Mouse (Mus musculus): ENCODE measurements around the gene Atp6v1e2. TPM values are rescaled to one million over a fixed set of nuclear protein-coding genes. Genes with fewer than 3 reads are reported as not detected.

The Atp6v1e2 gene
- not detected for total RNA-seq (2018; cell fraction: chromatin; rRNA removed)
- total RNA-seq (2018; cell fraction: cytosol; rRNA removed), result not detected
- total RNA-seq (2018; cell fraction: nucleus; rRNA removed), result not detected
- polyA plus RNA-seq (2018), result not detected in 3 replicates

DNA sequence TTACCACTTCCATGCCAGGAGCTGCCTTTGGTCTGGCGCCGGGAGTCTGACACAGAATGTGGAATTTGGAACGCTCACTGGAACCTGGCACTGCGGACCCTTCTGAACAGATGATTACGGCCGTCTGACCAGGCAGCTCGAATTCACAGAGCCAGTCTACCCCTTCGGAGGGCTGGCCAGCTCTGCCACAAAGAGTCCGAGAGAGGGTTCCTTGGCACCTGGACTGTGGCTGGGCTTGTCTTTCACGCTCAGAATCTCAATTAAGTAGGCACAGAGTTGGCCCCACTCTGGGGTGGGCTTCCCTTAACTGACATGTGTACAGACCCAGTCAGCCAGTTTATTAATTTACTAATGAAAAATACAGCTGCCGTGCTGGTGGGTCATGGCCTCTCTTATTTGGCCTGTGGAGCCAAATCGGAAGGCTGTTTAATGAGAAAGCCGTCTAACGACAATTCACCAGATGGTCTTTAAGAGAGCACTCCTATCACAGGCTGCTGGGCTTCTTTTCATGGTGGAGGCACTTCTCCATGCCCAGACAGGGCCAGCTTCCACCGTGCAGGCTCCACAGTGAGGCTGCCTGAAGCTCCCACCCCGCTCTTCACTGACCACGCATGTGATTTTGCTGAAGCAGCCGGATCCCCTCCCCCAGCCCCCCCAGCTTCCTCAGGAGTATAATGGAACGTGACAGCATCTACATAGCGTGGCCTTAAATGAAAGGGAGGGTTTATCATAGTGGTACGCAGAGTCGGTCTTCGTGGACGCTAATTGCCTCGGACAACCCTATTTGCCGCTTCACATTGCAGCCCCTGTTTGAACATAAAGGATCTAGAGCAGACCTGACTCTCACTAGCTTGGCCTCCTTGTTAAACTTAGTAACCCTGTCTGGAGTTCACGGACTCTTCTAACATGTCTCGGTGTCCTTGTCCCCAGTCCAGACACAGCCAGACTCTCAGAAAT is at the start of gene Atp6v1e2:
TSS of gene Atp6v1e2 (minus strand) at position 58 of the 957 bp plus-strand sequence.
- no peak within 1 kb of the TSS for H3K4me3 ChIP-seq (ENCODE audit: inconsistent target)
- no peaks in the 10 kb centered on the region for H3K36me3 ChIP-seq (ENCODE audit: inconsistent target)
- H3K79me2 ChIP-seq (ENCODE audit: inconsistent target), result no peaks in the 10 kb centered on the region
- H3K27ac ChIP-seq, result no peak within 1 kb of the TSS
- 94% methylated on average over 26 of the region's 28 CpGs for WGBS (ENCODE audit: missing documents)

DNA sequence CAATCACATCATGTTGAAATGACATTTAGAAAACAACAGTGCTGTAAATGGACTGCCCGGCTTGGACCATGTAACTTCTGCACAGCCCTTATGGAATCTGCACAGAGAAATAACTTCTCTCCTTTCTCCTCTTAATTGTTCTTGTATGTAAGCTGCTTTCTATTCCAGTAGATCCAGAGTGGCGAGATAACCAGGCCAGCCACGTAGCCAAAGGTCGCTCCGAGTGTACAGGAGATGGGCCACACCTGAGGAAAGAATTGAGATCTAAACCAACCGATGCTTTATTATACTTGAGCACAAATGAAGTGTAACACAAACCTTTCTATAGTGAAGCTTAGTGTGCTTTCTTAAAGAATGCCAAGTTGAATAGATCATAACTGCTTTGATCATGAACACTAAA is 49.6 kb upstream of the Atp6v1e2 start:
- Histone ChIP-seq H3K4me3 (ENCODE audit: inconsistent target) (no peak overlapping the region), H3K36me3 (ENCODE audit: inconsistent target) (peaks cover 53% of the 10 kb centered on the region), H3K27ac (no peak overlapping the region), H3K79me2 (ENCODE audit: inconsistent target) (peaks cover 15% of the 10 kb centered on the region; the same call in 1 of the 2 replicates)
- WGBS (ENCODE audit: missing documents), result 89% methylated on average over 6 of the region's 6 CpGs

DNA sequence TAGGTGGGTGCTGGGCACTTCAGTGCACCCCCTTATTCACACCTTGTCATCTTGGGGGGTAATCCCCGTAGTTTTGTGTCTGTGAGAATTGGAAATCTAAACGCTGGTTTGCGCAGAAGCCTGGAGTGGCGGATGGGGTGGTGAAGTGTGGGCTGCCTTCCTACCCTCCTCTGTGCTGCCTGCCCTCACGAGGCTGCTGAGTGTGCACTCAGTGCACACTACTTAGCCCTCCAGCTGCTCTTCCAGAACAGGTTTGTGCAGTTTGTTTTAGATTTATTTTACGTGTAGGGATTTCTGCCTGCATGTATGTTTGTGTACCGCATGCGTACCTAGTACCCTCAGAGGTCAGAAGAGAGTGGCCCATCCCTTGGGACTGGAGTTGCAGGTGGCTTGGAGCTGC is 43.6 kb upstream of the Atp6v1e2 start:
- peaks cover 17% of the 10 kb centered on the region for H3K36me3 ChIP-seq (ENCODE audit: inconsistent target)

DNA sequence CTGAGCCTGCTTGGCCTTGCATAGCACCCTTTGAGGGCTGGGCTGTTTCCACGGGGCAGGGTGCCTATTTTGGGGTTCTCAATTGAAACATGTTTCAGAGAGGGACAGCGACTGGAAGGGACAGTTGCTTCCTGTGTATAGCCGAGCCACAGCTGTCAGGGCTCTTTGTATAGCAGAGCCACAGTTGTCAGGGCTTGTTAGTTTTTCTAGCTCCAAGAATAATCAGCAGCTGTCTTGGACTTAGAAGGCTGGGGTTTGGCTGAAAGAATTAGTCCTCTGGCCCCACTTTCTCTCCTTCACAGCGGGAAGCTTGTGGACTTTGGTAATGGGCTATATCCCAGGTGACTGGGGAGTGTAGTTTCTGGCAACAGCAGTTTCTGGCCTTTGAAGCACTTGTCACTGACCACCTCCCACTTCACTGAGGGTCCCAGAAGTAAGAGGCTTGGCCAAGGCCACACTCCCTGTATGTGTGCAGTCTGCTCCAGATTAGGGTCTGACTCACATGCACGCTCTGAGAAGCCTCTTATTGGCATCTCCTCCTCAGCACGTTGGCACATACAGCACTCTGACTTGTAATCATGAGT is 41.0 kb upstream of the Atp6v1e2 start:
- H3K79me2 ChIP-seq (ENCODE audit: inconsistent target), result peaks cover 94% of the 10 kb centered on the region; the same call in 1 of the 2 replicates
- H3K36me3 ChIP-seq (ENCODE audit: inconsistent target), result peaks cover under 1% of the 10 kb centered on the region; the same call in 1 of the 2 replicates
- no peak overlapping the region for H3K4me3 ChIP-seq (ENCODE audit: inconsistent target)
- H3K27ac ChIP-seq, result no peak overlapping the region
- WGBS (ENCODE audit: missing documents), result 67% methylated on average over 6 of the region's 6 CpGs

More for the DNA sequence above, 43.6 kb upstream of the Atp6v1e2 start:
- Histone ChIP-seq H3K4me3 (ENCODE audit: inconsistent target) (no peak overlapping the region), H3K79me2 (ENCODE audit: inconsistent target) (peaks cover 72% of the 10 kb centered on the region; the same call in 1 of the 2 replicates), H3K27ac (no peak overlapping the region)
- WGBS (ENCODE audit: missing documents), result 97% methylated on average over 8 of the region's 8 CpGs

DNA sequence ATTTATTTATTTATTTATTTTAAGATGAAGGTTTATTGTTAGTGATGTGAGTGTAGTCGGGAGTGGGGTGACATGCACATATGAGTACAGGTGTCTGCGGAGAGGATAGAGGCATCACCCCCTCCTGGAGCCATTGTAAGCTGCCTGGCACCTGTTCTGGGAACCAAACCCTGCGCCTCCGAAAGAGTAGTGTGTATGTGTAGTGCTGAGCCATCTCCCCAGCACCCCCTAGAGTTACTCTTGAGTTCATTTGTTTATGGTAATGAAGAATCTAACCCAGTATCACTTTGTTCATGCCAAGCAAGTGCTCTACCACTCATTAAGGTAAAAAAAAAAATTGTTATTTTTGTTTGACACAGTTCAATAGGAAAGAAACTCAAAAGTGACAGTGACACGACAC is 40.5 kb upstream of the Atp6v1e2 start:
- peaks cover 93% of the 10 kb centered on the region; the same call in 1 of the 2 replicates for H3K79me2 ChIP-seq (ENCODE audit: inconsistent target)
- H3K36me3 ChIP-seq (ENCODE audit: inconsistent target), result peaks cover 4% of the 10 kb centered on the region; the same call in 1 of the 2 replicates
- H3K27ac ChIP-seq, result no peak overlapping the region
- WGBS (ENCODE audit: missing documents), result 88% methylated on average over 4 of the region's 5 CpGs
- no peak overlapping the region for H3K4me3 ChIP-seq (ENCODE audit: inconsistent target)

DNA sequence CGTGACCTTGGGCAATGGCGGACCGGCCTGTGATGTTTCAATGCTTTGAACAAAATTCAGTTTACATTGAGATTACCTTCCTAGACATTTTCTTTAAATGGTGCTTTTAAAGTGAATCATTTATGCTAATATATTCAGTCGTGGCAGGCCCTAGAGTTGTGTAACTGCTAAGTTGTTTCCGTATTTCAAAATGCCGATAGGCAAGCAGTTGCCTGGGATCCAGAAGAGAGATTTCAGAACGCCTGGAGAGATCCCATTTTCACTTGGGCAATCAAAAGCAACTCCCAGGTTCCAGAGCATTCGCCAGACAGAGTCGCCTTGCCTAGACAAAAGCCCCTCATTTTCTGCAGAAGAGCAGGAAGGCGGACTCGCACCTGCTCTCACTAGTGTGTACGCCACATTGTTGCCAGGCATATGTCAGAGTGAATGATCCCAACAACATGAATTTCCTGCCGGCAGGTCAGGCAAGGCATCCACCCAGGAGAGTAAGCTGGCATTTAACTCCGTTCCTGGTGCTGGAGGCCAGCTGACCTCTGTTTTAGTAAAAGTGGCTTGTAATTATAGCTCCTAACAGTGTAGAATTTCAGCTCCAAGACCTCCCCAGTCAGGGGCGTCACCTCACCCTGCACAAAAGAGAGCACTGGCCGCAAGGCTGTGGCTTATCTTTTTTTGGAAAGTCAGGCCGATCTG is 38.9 kb upstream of the Atp6v1e2 start:
- H3K36me3 ChIP-seq (ENCODE audit: inconsistent target), result peaks cover 17% of the 10 kb centered on the region; the same call in 1 of the 2 replicates
- no peak overlapping the region for H3K27ac ChIP-seq
- WGBS (ENCODE audit: missing documents), result 78% methylated on average over 17 of the region's 17 CpGs
- peaks cover 95% of the 10 kb centered on the region; the same call in 1 of the 2 replicates for H3K79me2 ChIP-seq (ENCODE audit: inconsistent target)
- H3K4me3 ChIP-seq (ENCODE audit: inconsistent target), result no peak overlapping the region

DNA sequence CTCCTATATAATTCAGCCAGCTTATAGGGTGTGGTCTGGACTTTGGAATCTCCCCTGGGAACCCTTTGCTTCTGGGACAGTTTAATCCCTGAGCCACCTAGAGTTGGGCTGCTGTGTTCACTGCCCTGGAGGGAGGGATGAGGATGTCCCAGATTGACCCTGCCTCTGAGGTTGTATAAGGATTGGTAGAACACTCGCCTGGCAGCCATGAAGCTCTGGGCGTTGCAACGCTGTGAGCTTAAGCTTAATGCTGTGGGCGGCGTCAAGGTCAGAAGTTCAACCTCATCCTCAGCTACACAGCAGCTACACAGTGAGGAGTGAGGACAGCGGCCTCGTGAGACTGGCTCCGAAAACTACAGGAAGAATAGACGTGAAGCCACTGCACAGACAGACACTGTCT is 34.8 kb upstream of the Atp6v1e2 start:
- Histone ChIP-seq H3K27ac (no peak overlapping the region), H3K36me3 (ENCODE audit: inconsistent target) (peaks cover 34% of the 10 kb centered on the region; the same call in 1 of the 2 replicates), H3K4me3 (ENCODE audit: inconsistent target) (no peak overlapping the region), H3K79me2 (ENCODE audit: inconsistent target) (peaks cover 74% of the 10 kb centered on the region; the same call in 1 of the 2 replicates)
- whole genome bisulfite sequencing (ENCODE audit: missing documents), result 90% methylated on average over 9 of the region's 9 CpGs

DNA sequence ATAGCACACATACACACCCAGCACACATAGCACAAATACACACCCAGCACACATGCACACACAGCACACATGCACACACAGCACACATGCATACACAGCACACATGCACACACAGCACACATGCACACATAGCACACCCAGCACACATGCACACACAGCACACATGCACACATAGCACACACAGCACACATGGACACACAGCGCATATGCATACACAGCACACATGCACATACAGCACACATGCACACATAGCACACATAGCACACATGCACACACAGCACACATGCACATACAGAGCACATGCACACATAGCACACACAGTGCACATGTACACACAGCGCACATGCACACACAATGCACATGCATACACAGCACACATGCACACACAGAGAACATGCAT is 34.0 kb upstream of the Atp6v1e2 start:
- H3K36me3 ChIP-seq (ENCODE audit: inconsistent target), result peaks cover 34% of the 10 kb centered on the region; the same call in 1 of the 2 replicates
- no peak overlapping the region for H3K27ac ChIP-seq
- no peak overlapping the region for H3K4me3 ChIP-seq (ENCODE audit: inconsistent target)
- WGBS (ENCODE audit: missing documents), result 95% methylated on average over 2 of the region's 2 CpGs
- peaks cover 68% of the 10 kb centered on the region; the same call in 1 of the 2 replicates for H3K79me2 ChIP-seq (ENCODE audit: inconsistent target)

DNA sequence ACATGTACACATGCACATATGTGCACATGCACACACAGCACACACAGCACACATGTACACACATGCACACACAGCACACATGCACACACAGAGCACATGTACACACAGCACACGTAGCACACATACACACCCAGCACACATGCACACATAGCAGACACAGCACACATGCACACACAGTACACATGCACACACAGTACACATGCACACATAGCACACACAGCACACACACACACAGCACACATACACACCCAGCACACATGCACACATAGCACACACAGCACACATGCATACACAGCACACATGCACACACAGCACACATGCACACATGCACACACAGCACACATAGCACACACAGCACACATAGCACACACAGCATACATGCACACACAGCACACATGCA is 33.5 kb upstream of the Atp6v1e2 start:
- H3K36me3 ChIP-seq (ENCODE audit: inconsistent target), result peaks cover 34% of the 10 kb centered on the region; the same call in 1 of the 2 replicates
- 82% methylated on average over 1 of the region's 1 CpGs for WGBS (ENCODE audit: missing documents)
- H3K4me3 ChIP-seq (ENCODE audit: inconsistent target), result no peak overlapping the region

DNA sequence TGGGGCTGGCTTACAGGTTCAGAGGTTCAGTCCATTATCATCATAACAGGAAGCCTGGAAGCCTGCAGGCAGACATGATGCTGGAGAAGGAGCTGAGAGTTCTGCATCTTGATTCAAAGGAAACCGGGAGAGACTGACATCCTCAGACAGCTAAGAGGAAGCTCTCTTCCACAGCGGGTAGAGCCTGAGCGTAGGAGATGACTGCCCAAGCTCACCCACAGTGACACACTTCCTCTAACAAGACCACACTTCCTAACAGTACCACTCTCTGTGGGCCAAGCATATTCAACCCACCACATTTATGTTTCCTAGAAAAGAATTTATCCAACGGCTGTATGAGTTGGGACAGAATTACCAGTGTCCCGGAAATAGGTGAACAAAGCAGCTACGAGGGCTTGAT is 30.8 kb upstream of the Atp6v1e2 start:
- Histone ChIP-seq H3K79me2 (ENCODE audit: inconsistent target) (peaks cover 64% of the 10 kb centered on the region; the same call in 1 of the 2 replicates), H3K36me3 (ENCODE audit: inconsistent target) (peaks cover 41% of the 10 kb centered on the region), H3K4me3 (ENCODE audit: inconsistent target) (no peak overlapping the region), H3K27ac (no peak overlapping the region)
- 30% methylated on average over 6 of the region's 6 CpGs for WGBS (ENCODE audit: missing documents)

More for the DNA sequence above, 33.5 kb upstream of the Atp6v1e2 start:
- peaks cover 66% of the 10 kb centered on the region; the same call in 1 of the 2 replicates for H3K79me2 ChIP-seq (ENCODE audit: inconsistent target)
- no peak overlapping the region for H3K27ac ChIP-seq

DNA sequence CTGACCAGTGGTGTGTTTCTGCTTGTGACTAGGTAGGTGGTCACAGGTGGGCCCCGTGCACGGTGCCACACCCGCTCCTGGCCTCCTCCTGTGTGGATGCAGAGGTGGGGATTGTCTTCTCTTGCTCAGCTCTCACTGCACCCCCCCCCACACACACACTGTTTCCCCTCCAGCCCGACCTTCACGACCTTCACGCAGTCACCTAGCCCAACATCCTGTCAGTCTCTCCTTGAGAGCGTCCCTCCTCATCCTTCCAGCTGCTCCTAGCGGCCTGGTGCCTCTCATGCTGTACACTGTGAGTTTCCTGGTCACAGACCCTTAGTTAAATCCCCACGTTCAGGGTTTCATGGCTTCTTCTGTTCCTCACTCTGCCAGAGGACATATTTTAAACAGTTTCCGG is 28.7 kb upstream of the Atp6v1e2 start:
- Histone ChIP-seq H3K4me3 (ENCODE audit: inconsistent target) (no peak overlapping the region), H3K27ac (no peak overlapping the region), H3K79me2 (ENCODE audit: inconsistent target) (peaks cover 61% of the 10 kb centered on the region; the same call in 1 of the 2 replicates), H3K36me3 (ENCODE audit: inconsistent target) (peaks cover 24% of the 10 kb centered on the region)
- 91% methylated on average over 8 of the region's 10 CpGs for WGBS (ENCODE audit: missing documents)

DNA sequence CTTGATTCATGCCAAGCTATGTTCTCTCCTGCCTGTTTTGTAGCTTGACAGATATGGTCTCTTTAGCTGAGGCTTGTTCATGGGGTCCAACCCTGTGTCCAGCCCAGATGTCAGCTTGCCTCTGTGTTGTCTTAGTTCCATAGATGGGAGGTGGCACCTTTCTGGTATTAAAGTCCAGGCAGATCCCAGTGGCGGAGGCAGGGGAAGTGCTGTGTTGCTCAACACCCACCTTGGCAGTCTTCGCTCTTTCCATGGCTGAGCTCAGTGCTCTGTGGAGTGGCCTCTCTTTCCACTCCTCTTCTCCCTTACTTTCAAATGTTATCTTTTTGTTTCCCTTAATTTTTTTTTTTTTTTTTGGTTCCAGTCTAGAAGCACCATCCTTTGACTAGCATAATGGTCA is 25.4 kb upstream of the Atp6v1e2 start:
- Histone ChIP-seq H3K4me3 (ENCODE audit: inconsistent target) (no peak overlapping the region), H3K36me3 (ENCODE audit: inconsistent target) (peaks cover 13% of the 10 kb centered on the region; the same call in 1 of the 2 replicates), H3K27ac (no peak overlapping the region), H3K79me2 (ENCODE audit: inconsistent target) (peaks cover 77% of the 10 kb centered on the region; the same call in 1 of the 2 replicates)
- 64% methylated on average over 2 of the region's 2 CpGs for WGBS (ENCODE audit: missing documents)

DNA sequence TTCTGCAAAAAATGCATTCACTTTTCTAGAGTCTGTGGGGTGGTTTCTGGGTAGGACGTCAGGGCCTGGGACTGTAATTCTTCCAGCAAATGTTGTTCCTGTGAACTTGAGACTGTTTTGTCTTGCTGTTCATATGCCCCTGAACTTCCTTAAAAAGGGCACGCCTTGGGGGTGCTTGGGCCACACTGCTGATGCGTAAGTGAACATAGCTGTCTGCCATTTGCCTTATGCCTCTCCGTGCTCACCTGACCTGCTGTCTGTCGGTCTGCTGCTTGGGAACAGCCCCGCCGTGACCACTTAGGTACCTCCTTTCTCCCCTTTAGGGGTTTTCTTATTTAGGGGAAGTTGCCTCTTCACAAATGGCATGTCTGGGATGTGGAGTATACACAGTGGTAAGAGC is 24.2 kb upstream of the Atp6v1e2 start:
- WGBS (ENCODE audit: missing documents), result 65% methylated on average over 7 of the region's 7 CpGs
- Histone ChIP-seq H3K36me3 (ENCODE audit: inconsistent target) (peaks cover 13% of the 10 kb centered on the region), H3K79me2 (ENCODE audit: inconsistent target) (peaks cover 89% of the 10 kb centered on the region), H3K4me3 (ENCODE audit: inconsistent target) (no peak overlapping the region), H3K27ac (no peak overlapping the region)

DNA sequence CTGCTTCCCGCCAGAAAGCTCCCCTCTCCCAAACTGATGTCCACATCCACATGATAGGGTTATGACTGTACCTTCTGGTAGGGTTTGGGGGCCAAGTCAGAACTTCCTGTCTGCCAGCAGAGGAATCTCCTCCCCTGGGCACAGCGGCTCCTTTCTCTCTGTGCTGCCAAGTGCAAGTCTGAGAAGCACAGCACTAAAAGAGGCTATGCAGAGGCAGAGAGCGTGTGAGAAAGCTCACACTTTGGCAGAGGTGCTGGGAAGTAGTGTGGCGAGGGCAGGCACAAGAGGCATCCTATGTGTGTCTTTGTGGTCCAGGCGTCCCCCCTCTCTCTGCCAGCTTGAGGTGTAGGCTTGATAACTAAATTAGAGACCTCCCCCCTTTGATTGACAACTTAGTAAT is 23.3 kb upstream of the Atp6v1e2 start:
- no peak overlapping the region for H3K27ac ChIP-seq
- H3K79me2 ChIP-seq (ENCODE audit: inconsistent target), result peaks cover 93% of the 10 kb centered on the region
- H3K36me3 ChIP-seq (ENCODE audit: inconsistent target), result peaks cover 13% of the 10 kb centered on the region
- no peak overlapping the region for H3K4me3 ChIP-seq (ENCODE audit: inconsistent target)
- 74% methylated on average over 5 of the region's 5 CpGs for WGBS (ENCODE audit: missing documents)
